Mouse (Mus musculus) erythroblast, embryonic 14.5 days (primary cell): ENCODE results near the gene Mettl16.

Source experiments
- GATA1 ChIP-seq: IDR thresholded peaks from 2 replicates; pipeline ENCODE4 v1.6.1; 2012; ENCODE audit warnings: low read length, inconsistent platforms, mixed read lengths
- TAL1 ChIP-seq: IDR thresholded peaks from 3 replicates; pipeline ENCODE4 v1.6.1; 2012; ENCODE audit warnings: low read length, inconsistent platforms, mixed read lengths

DNA sequence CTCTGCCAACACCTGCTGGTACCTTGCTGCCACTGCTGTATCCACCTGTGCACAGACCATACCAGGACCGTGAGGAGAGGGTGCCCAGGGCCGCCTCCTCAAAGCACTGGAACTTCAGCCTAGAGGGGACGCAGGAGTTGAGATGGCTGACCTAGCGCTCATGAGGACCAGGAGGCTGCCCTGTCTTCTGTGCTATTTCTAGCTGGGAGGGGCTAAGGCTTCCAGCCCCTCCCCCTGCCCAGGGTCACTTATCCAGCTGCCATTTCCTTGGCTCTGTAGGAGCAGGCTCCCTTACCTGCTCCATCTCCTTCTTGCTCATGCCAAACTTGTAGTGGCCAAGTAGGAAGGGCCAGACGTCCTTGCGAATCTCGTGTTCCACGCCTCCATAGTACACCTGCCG lies 87.1 kb downstream of the Mettl16 start:
- TF ChIP-seq TAL1 = no peak
- no peak for TF ChIP-seq GATA1
